ENCODE assay signal across 8 mouse cellular contexts in the genomic region with DNA sequence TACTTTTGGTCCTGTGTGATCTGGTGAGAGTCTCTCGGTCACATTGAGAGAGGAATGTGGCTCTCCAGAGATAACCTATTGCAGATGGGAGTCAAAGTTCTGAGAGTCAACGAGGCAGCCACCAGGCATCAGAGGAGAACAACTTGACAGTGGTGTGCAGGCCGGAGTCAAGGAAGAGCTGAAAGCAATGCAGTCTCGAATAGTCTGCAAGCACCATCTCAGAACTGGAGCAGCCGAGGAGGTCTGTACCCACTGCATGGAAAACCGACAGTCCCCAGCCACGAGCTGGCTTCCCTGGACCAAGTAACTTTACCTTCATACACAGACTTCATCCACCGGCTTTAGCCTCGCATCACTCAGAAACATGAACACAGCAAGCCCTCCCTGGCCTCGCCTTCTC. TPM values are rescaled to one million over a fixed set of nuclear protein-coding genes. Genes with fewer than 3 reads are reported as not detected.
DNase-seq lines count a peak whose midpoint lies in the region; ATAC-seq lines count a peak whose summit lies in the region.

No protein-coding gene starts in this region.

- peak overlapping the region; percentile 82 for H3K4me2 ChIP-seq in liver, embryonic 11.5 days
- H3K4me2 ChIP-seq in embryonic facial prominence, embryonic 15.5 days (replicated peaks), result peak overlapping the region; percentile 72
- H3K4me2 ChIP-seq in neural tube, embryonic 13.5 days, result peak overlapping the region; percentile 82

- ATAC-seq in liver, embryonic 11.5 days (replicated peaks; ENCODE audit: low FRiP score), result no peak
- ATAC-seq in embryonic facial prominence, embryonic 15.5 days (ENCODE audit: insufficient number of reproducible peaks, low FRiP score, low TSS enrichment, low read depth), result no peak
- no peak for ATAC-seq in neural tube, embryonic 13.5 days (ENCODE audit: low read depth)
- ATAC-seq in cerebellum, adult (ENCODE audit: insufficient number of reproducible peaks, low FRiP score, low TSS enrichment), result no peak
- no peak for ATAC-seq in megakaryocyte-erythroid progenitor cell, adult 5-6 weeks (replicated peaks; ENCODE audit: low FRiP score, low TSS enrichment, poor library complexity, severe bottlenecking)

- WGBS in liver, embryonic 11.5 days, result 77% methylated on average over 10 of the region's 10 CpGs
- 58% methylated on average over 10 of the region's 10 CpGs for WGBS in embryonic facial prominence, embryonic 15.5 days
- WGBS in limb, embryonic 10.5 days, result 79% methylated on average over 10 of the region's 10 CpGs
- 80% methylated on average over 10 of the region's 10 CpGs for WGBS in neural tube, embryonic 13.5 days

- H3K27me3 ChIP-seq in liver, embryonic 11.5 days (replicated peaks; ENCODE audit: control insufficient read depth, insufficient read depth, low read length), result no peaks in the 10 kb centered on the region
- H3K27me3 ChIP-seq in embryonic facial prominence, embryonic 15.5 days, result no peaks in the 10 kb centered on the region
- H3K27me3 ChIP-seq in limb, embryonic 10.5 days (ENCODE audit: low read depth, poor library complexity, severe bottlenecking), result no peaks in the 10 kb centered on the region
- H3K27me3 ChIP-seq in neural tube, embryonic 13.5 days, result no peaks in the 10 kb centered on the region

- H3K4me1 ChIP-seq in liver, embryonic 11.5 days (replicated peaks; ENCODE audit: control insufficient read depth, insufficient read depth, low read length), result peaks cover 12% of the 10 kb centered on the region
- peaks cover 17% of the 10 kb centered on the region for H3K4me1 ChIP-seq in embryonic facial prominence, embryonic 15.5 days
- peaks cover 18% of the 10 kb centered on the region for H3K4me1 ChIP-seq in limb, embryonic 10.5 days
- H3K4me1 ChIP-seq in neural tube, embryonic 13.5 days (replicated peaks), result peaks cover 28% of the 10 kb centered on the region

- H3K27ac ChIP-seq in liver, embryonic 11.5 days (ENCODE audit: low read depth, low read length), result no peak overlapping the region
- H3K27ac ChIP-seq in embryonic facial prominence, embryonic 15.5 days (replicated peaks), result no peak overlapping the region
- no peak overlapping the region for H3K27ac ChIP-seq in limb, embryonic 10.5 days
- H3K27ac ChIP-seq in neural tube, embryonic 13.5 days (replicated peaks), result no peak overlapping the region

- H3K36me3 ChIP-seq in liver, embryonic 11.5 days (ENCODE audit: control insufficient read depth, insufficient read depth, low read length), result peaks cover 35% of the 10 kb centered on the region
- H3K36me3 ChIP-seq in embryonic facial prominence, embryonic 15.5 days, result peaks cover 38% of the 10 kb centered on the region
- H3K36me3 ChIP-seq in limb, embryonic 10.5 days, result peaks cover 51% of the 10 kb centered on the region
- peaks cover 41% of the 10 kb centered on the region for H3K36me3 ChIP-seq in neural tube, embryonic 13.5 days

- peak overlapping the region; percentile 91 for H3K4me3 ChIP-seq in liver, embryonic 11.5 days (ENCODE audit: low read depth, low read length)
- H3K4me3 ChIP-seq in embryonic facial prominence, embryonic 15.5 days (replicated peaks), result peak overlapping the region; percentile 84
- peak overlapping the region; percentile 79 for H3K4me3 ChIP-seq in limb, embryonic 10.5 days
- peak overlapping the region; percentile 59 for H3K4me3 ChIP-seq in neural tube, embryonic 13.5 days

- no peak for DNase-seq in liver, embryonic 11.5 days (ENCODE audit: low spot score)
- DNase-seq in liver, result no peak
- no peak for DNase-seq in limb, embryonic 10.5 days (ENCODE audit: low spot score)
- no peak for DNase-seq in embryo, embryonic 9.5 days (ENCODE audit: extremely low spot score)

- H3K9me3 ChIP-seq in liver, embryonic 11.5 days (ENCODE audit: control insufficient read depth, low read length), result no peaks in the 10 kb centered on the region
- H3K9me3 ChIP-seq in embryonic facial prominence, embryonic 15.5 days (replicated peaks), result no peaks in the 10 kb centered on the region
- no peaks in the 10 kb centered on the region for H3K9me3 ChIP-seq in limb, embryonic 10.5 days (replicated peaks)
- no peaks in the 10 kb centered on the region for H3K9me3 ChIP-seq in neural tube, embryonic 13.5 days

- peak overlapping the region; percentile 93 for H3K9ac ChIP-seq in liver, embryonic 11.5 days (ENCODE audit: low read depth, low read length)
- H3K9ac ChIP-seq in embryonic facial prominence, embryonic 15.5 days, result no peak overlapping the region
- peak overlapping the region; percentile 74 for H3K9ac ChIP-seq in neural tube, embryonic 13.5 days

RNA-seq across cellular contexts. Expression of a gene that starts 1.9 kb away (rescaled TPM):
- polyA plus RNA-seq in liver, embryonic 11.5 days (2014; fragmentation: Nextera tagmentation; extraction: Ambion mirVana), result 44.4 and 49.1 TPM in 2 replicates
- polyA plus RNA-seq in embryonic facial prominence, embryonic 15.5 days (2015; fragmentation: Nextera tagmentation; extraction: Ambion mirVana), result 32.4 and 33.6 TPM in 2 replicates
- polyA plus RNA-seq in limb, embryonic 10.5 days (2016; fragmentation: Nextera tagmentation; extraction: Ambion mirVana), result 60.0 and 64.0 TPM in 2 replicates
- polyA plus RNA-seq in neural tube, embryonic 13.5 days (2015; fragmentation: Nextera tagmentation; extraction: Ambion mirVana), result 22.9 and 30.9 TPM in 2 replicates
- total RNA-seq in megakaryocyte-erythroid progenitor cell, adult 5-6 weeks (2014; fragmentation: Nextera tagmentation), result 52.6 and 62.7 TPM in 2 replicates
- 26.7 and 36.3 TPM in 2 replicates for total RNA-seq in megakaryocyte-erythroid progenitor cell, adult 5-6 weeks (2017)

RNA-seq across cellular contexts. Expression of a gene that starts 52.4 kb away (rescaled TPM):
- polyA plus RNA-seq in liver, embryonic 11.5 days (2014; fragmentation: Nextera tagmentation; extraction: Ambion mirVana), result not detected in 2 replicates
- polyA plus RNA-seq in embryonic facial prominence, embryonic 15.5 days (2015; fragmentation: Nextera tagmentation; extraction: Ambion mirVana), result not detected in 2 replicates
- not detected in 2 replicates for polyA plus RNA-seq in limb, embryonic 10.5 days (2016; fragmentation: Nextera tagmentation; extraction: Ambion mirVana)
- polyA plus RNA-seq in neural tube, embryonic 13.5 days (2015; fragmentation: Nextera tagmentation; extraction: Ambion mirVana), result 0.43 and 0.59 TPM in 2 replicates
- not detected in 2 replicates for total RNA-seq in megakaryocyte-erythroid progenitor cell, adult 5-6 weeks (2014; fragmentation: Nextera tagmentation)
- total RNA-seq in megakaryocyte-erythroid progenitor cell, adult 5-6 weeks (2017), result not detected in 2 replicates
